Mouse (Mus musculus) megakaryocyte, embryonic 14.5 days (primary cell): ENCODE data around the gene Nhlrc1.

ENCODE experiments used
- FLI1 ChIP-seq: IDR thresholded peaks from 2 replicates; pipeline ENCODE4 v1.6.1; 2012; ENCODE audit warnings: low read length, inconsistent platforms, mixed read lengths
- GATA1 ChIP-seq: IDR thresholded peaks from 3 replicates; pipeline ENCODE4 v1.6.1; 2012; ENCODE audit warnings: mixed read lengths, low read length, inconsistent platforms, borderline replicate concordance

- TF ChIP-seq GATA1, result no peak
- no peak for TF ChIP-seq FLI1
Observed at GRCm38 (mm10) chr13:46990376-46991011, 24.2 kb downstream of the Nhlrc1 start.
